Mouse (Mus musculus) MEL (cell line): ENCODE measurements around the gene Akap5.

ENCODE experiments used
- CTCF ChIP-seq, 3 experiments: IDR thresholded peaks in 2 of 3; conservative IDR thresholded peaks in 1 of 3; 2 replicates each; pipeline ENCODE4 v1.5.1; 2011 to 2012; ENCODE audit warnings: low read length in 3 of 3, low read depth in 2 of 3, mild to moderate bottlenecking in 2 of 3, improper control_type of control experiment in 1 of 3, inconsistent platforms in 1 of 3, mixed read lengths in 1 of 3, moderate library complexity in 1 of 3; ENCODE audit not compliant: control insufficient read depth in 1 of 3, insufficient read depth in 1 of 3, poor library complexity in 1 of 3, severe bottlenecking in 1 of 3
- POLR2A ChIP-seq, 2 experiments: IDR thresholded peaks; 2 replicates each; pipeline ENCODE4 v1.6.1; 2011 to 2012; ENCODE audit warnings: low read length in 2 of 2, mild to moderate bottlenecking in 2 of 2, control low read depth in 1 of 2, improper control_type of control experiment in 1 of 2, low read depth in 1 of 2, moderate library complexity in 1 of 2; ENCODE audit not compliant: control insufficient read depth in 1 of 2, insufficient read depth in 1 of 2, poor library complexity in 1 of 2
- POLR2AphosphoS2 ChIP-seq: IDR thresholded peaks from 2 replicates; pipeline ENCODE4 v1.6.1; 2011; ENCODE audit warnings: low read length, improper control_type of control experiment
- SIN3A ChIP-seq: IDR thresholded peaks from 2 replicates; pipeline ENCODE4 v1.6.1; 2012; ENCODE audit warnings: low read length, improper control_type of control experiment, inconsistent platforms

GRCm38 (mm10) chr12:76310633-76311032 lies 14.1 kb upstream of the Akap5 start:
- TF ChIP-seq POLR2A (IDR thresholded peaks at IDR 0.05; ENCODE audit: control insufficient read depth in 1 of 2, insufficient read depth in 1 of 2, low read depth in 1 of 2, low read length in 2 of 2, poor library complexity in 1 of 2) (no peak), SIN3A (no peak), CTCF (IDR thresholded peaks at IDR 0.05 in 2 of 3, conservative IDR thresholded peaks at IDR 0.05 in 1 of 3; ENCODE audit: control insufficient read depth in 1 of 3, insufficient read depth in 1 of 3, low read depth in 2 of 3, low read length in 3 of 3, poor library complexity in 1 of 3, severe bottlenecking in 1 of 3) (no peak), POLR2AphosphoS2 (no peak)
